ENCODE assay signal across 10 mouse cellular contexts in the genomic region with DNA sequence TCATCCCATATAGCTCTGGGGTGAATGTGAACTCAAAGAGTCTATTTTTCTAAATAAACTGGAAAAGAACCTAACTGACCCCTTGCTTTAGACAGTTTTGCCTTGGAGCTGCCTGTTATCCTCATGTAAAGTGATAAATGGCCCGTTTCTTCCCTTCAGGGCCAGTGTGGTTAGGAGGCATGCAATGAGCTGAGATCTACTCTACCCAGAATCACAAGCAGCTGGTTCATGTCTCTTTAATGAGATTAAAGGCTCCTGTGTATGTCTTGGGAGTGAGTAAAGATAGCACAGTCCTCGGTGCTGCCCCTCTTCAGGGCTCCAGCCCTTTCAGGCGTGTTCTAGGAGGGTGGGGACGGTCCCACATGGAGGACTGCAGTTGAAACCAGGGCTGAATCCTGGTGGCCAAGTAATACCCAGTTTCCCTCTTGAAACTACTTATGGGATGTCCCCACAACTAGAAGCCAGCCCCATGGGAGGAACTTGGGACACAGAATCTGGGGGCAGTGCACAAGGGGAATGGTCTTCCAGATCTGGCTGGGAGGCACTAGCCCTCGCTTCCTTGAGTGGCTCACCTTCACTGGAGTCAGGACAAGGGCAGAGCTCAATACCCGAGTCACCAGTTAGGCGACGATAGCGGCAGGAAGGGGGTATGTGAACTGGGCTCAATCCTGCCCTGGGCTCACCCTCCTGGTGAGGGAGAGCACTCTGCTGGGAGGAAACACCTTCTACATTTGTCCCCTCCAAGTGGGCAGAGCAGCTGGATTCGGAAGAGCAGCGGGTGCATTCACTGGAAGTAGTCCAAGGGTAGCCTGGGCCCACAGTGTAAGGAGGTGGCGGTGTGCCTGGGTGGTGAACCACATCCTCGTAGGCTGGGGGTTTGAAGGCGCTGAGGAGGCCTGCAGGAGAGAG. TPM values are rescaled to one million over a fixed set of nuclear protein-coding genes. Genes with fewer than 3 reads are reported as not detected.
DNase-seq lines count a peak whose midpoint lies in the region; ATAC-seq and TF ChIP-seq lines count a peak whose summit lies in the region.
"Had no signal": no experiment of that assay in that cellular context is flagged by ENCODE, and none has a peak within 500 bp of the region (broad histone marks: within the 10 kb centered on the region; RNA-seq: fewer than 3 reads in every experiment).

No protein-coding gene starts in this region.

- 87% methylated on average over 14 of the region's 14 CpGs for WGBS in hindbrain, embryonic 11.5 days
- WGBS in hindbrain, postnatal 0 days, result 73% methylated on average over 14 of the region's 14 CpGs
- 89% methylated on average over 14 of the region's 14 CpGs for WGBS in limb, embryonic 10.5 days

- no peaks in the 10 kb centered on the region for H3K9me3 ChIP-seq in hindbrain, embryonic 11.5 days (ENCODE audit: control insufficient read depth, low read length)
- H3K9me3 ChIP-seq in hindbrain, postnatal 0 days (ENCODE audit: low read length), result no peaks in the 10 kb centered on the region
- no peaks in the 10 kb centered on the region for H3K9me3 ChIP-seq in limb, embryonic 10.5 days (replicated peaks)

- no peak for TF ChIP-seq CTCF in hindbrain, postnatal 0 days (IDR thresholded peaks at IDR 0.05; ENCODE audit: low read depth)

- no peak overlapping the region for H3K27ac ChIP-seq in hindbrain, embryonic 11.5 days (ENCODE audit: low read depth, low read length)
- no peak overlapping the region for H3K27ac ChIP-seq in hindbrain, postnatal 0 days
- peak overlapping the region; percentile 99 for H3K27ac ChIP-seq in limb, embryonic 10.5 days

- H3K36me3 ChIP-seq in hindbrain, embryonic 11.5 days (ENCODE audit: control insufficient read depth, insufficient read depth, low read length), result 0 out of 2 replicates have a peak, but pooled peaks cover 7% of the 10 kb centered on the region
- 0 out of 2 replicates have a peak, but pooled peaks cover 9% of the 10 kb centered on the region for H3K36me3 ChIP-seq in hindbrain, postnatal 0 days (ENCODE audit: insufficient read depth, low read length)
- peaks cover 41% of the 10 kb centered on the region for H3K36me3 ChIP-seq in limb, embryonic 10.5 days

- ATAC-seq in hindbrain, embryonic 11.5 days (ENCODE audit: low FRiP score), result no peak
- no peak for ATAC-seq in hindbrain, postnatal 0 days
- ATAC-seq in megakaryocyte-erythroid progenitor cell, adult 5-6 weeks (replicated peaks; ENCODE audit: low FRiP score, low TSS enrichment, poor library complexity, severe bottlenecking), result no peak

- no peak for DNase-seq in hindbrain, embryonic 11.5 days (ENCODE audit: low spot score)
- no peak for DNase-seq in hindbrain, postnatal 0 days (ENCODE audit: low spot score)
- DNase-seq in urinary bladder, adult 2 months (ENCODE audit: low spot score), result peak; percentile 18
- no peak for DNase-seq in urinary bladder, postnatal 36 days (ENCODE audit: low spot score in 2 of 2)
- peak; percentile 27 for DNase-seq in limb, embryonic 10.5 days (ENCODE audit: low spot score)
- DNase-seq in lung, postnatal 25 days (ENCODE audit: low spot score), result no peak
- no peak for DNase-seq in left cerebral cortex, adult 11 months (ENCODE audit: low spot score)
- DNase-seq: gastrocnemius, postnatal 14 days had no signal

- H3K4me2 ChIP-seq in hindbrain, embryonic 11.5 days (replicated peaks; ENCODE audit: low read depth, low read length), result no peak overlapping the region
- no peak overlapping the region for H3K4me2 ChIP-seq in hindbrain, postnatal 0 days (ENCODE audit: low read depth, low read length)

- H3K4me1 ChIP-seq in hindbrain, embryonic 11.5 days (replicated peaks; ENCODE audit: control insufficient read depth, insufficient read depth, low read length), result peaks cover 14% of the 10 kb centered on the region; the same call in 1 of the 2 replicates
- peaks cover 26% of the 10 kb centered on the region for H3K4me1 ChIP-seq in hindbrain, postnatal 0 days (ENCODE audit: insufficient read depth, low read length)
- peaks cover 63% of the 10 kb centered on the region for H3K4me1 ChIP-seq in limb, embryonic 10.5 days

- H3K27me3 ChIP-seq in hindbrain, embryonic 11.5 days (ENCODE audit: control insufficient read depth, insufficient read depth, low read length), result no peaks in the 10 kb centered on the region
- H3K27me3 ChIP-seq in hindbrain, postnatal 0 days (ENCODE audit: insufficient read depth, low read length), result no peaks in the 10 kb centered on the region
- H3K27me3 ChIP-seq in limb, embryonic 10.5 days (ENCODE audit: low read depth, poor library complexity, severe bottlenecking), result no peaks in the 10 kb centered on the region

- H3K9ac ChIP-seq in hindbrain, embryonic 11.5 days (ENCODE audit: low read depth, low read length), result peak overlapping the region; percentile 91; the same call in 1 of the 2 replicates
- H3K9ac ChIP-seq in hindbrain, postnatal 0 days (replicated peaks; ENCODE audit: low read length), result no peak overlapping the region

- 0 out of 2 replicates have a peak overlapping the region, but pooled peaks have one; percentile 2 for H3K4me3 ChIP-seq in hindbrain, embryonic 11.5 days (ENCODE audit: low read depth, low read length)
- H3K4me3 ChIP-seq in hindbrain, postnatal 0 days (ENCODE audit: low read length), result no peak overlapping the region
- peak overlapping the region; percentile 14; the same call in 1 of the 2 replicates for H3K4me3 ChIP-seq in limb, embryonic 10.5 days

RNA-seq across cellular contexts. Expression of a gene that starts 2.3 kb away (rescaled TPM):
- polyA plus RNA-seq in hindbrain, embryonic 11.5 days (2014; fragmentation: Nextera tagmentation; extraction: Ambion mirVana), result 160 and 179 TPM in 2 replicates
- total RNA-seq in hindbrain, postnatal 0 days (2014; rRNA removed), result 182 and 209 TPM in 2 replicates
- polyA plus RNA-seq in hindbrain, postnatal 0 days (2015; fragmentation: Nextera tagmentation; extraction: Ambion mirVana), result 99.6 and 101 TPM in 2 replicates
- polyA plus RNA-seq in urinary bladder, adult 2 months (2012; rRNA removed), result 85.6 and 89.2 TPM in 2 replicates
- polyA plus RNA-seq in limb, embryonic 10.5 days (2016; fragmentation: Nextera tagmentation; extraction: Ambion mirVana), result 136 and 188 TPM in 2 replicates
- total RNA-seq in megakaryocyte-erythroid progenitor cell, adult 5-6 weeks (2014; fragmentation: Nextera tagmentation), result 29.1 and 56.6 TPM in 2 replicates
- 61.5 and 75.1 TPM in 2 replicates for total RNA-seq in megakaryocyte-erythroid progenitor cell, adult 5-6 weeks (2017)

RNA-seq across cellular contexts. Expression of a gene that starts 3.8 kb away (rescaled TPM):
- polyA plus RNA-seq in hindbrain, embryonic 11.5 days (2014; fragmentation: Nextera tagmentation; extraction: Ambion mirVana), result 17.1 and 20.2 TPM in 2 replicates
- 44.9 and 48.5 TPM in 2 replicates for total RNA-seq in hindbrain, postnatal 0 days (2014; rRNA removed)
- 20.5 and 21.1 TPM in 2 replicates for polyA plus RNA-seq in hindbrain, postnatal 0 days (2015; fragmentation: Nextera tagmentation; extraction: Ambion mirVana)
- 29.7 and 40.3 TPM in 2 replicates for polyA plus RNA-seq in urinary bladder, adult 2 months (2012; rRNA removed)
- 45.3 and 53.8 TPM in 2 replicates for polyA plus RNA-seq in limb, embryonic 10.5 days (2016; fragmentation: Nextera tagmentation; extraction: Ambion mirVana)
- total RNA-seq in megakaryocyte-erythroid progenitor cell, adult 5-6 weeks (2014; fragmentation: Nextera tagmentation), result 76.2 and 97.3 TPM in 2 replicates
- 88.3 and 127 TPM in 2 replicates for total RNA-seq in megakaryocyte-erythroid progenitor cell, adult 5-6 weeks (2017)

RNA-seq across cellular contexts. Expression of a gene that starts 6.2 kb away (rescaled TPM):
- 18.5 and 21.3 TPM in 2 replicates for polyA plus RNA-seq in hindbrain, embryonic 11.5 days (2014; fragmentation: Nextera tagmentation; extraction: Ambion mirVana)
- 26.7 and 31.0 TPM in 2 replicates for total RNA-seq in hindbrain, postnatal 0 days (2014; rRNA removed)
- 12.0 and 14.8 TPM in 2 replicates for polyA plus RNA-seq in hindbrain, postnatal 0 days (2015; fragmentation: Nextera tagmentation; extraction: Ambion mirVana)
- 25.2 and 25.5 TPM in 2 replicates for polyA plus RNA-seq in urinary bladder, adult 2 months (2012; rRNA removed)
- 17.4 and 17.8 TPM in 2 replicates for polyA plus RNA-seq in limb, embryonic 10.5 days (2016; fragmentation: Nextera tagmentation; extraction: Ambion mirVana)
- 11.2 and 20.1 TPM in 2 replicates for total RNA-seq in megakaryocyte-erythroid progenitor cell, adult 5-6 weeks (2014; fragmentation: Nextera tagmentation)
- total RNA-seq in megakaryocyte-erythroid progenitor cell, adult 5-6 weeks (2017), result 28.8 and 32.8 TPM in 2 replicates

RNA-seq across cellular contexts. Expression of a gene that starts 10.2 kb away (rescaled TPM):
- polyA plus RNA-seq in hindbrain, embryonic 11.5 days (2014; fragmentation: Nextera tagmentation; extraction: Ambion mirVana), result 127 TPM in 2 replicates
- total RNA-seq in hindbrain, postnatal 0 days (2014; rRNA removed), result 72.5 and 73.7 TPM in 2 replicates
- 122 and 126 TPM in 2 replicates for polyA plus RNA-seq in hindbrain, postnatal 0 days (2015; fragmentation: Nextera tagmentation; extraction: Ambion mirVana)
- 64.9 and 84.8 TPM in 2 replicates for polyA plus RNA-seq in urinary bladder, adult 2 months (2012; rRNA removed)
- polyA plus RNA-seq in limb, embryonic 10.5 days (2016; fragmentation: Nextera tagmentation; extraction: Ambion mirVana), result 150 and 163 TPM in 2 replicates
- total RNA-seq in megakaryocyte-erythroid progenitor cell, adult 5-6 weeks (2014; fragmentation: Nextera tagmentation), result 50.1 and 97.7 TPM in 2 replicates
- total RNA-seq in megakaryocyte-erythroid progenitor cell, adult 5-6 weeks (2017), result 37.2 and 37.5 TPM in 2 replicates

RNA-seq across cellular contexts. Expression of a gene that starts 16.2 kb away (rescaled TPM):
- polyA plus RNA-seq in hindbrain, embryonic 11.5 days (2014; fragmentation: Nextera tagmentation; extraction: Ambion mirVana), result 17.7 and 18.3 TPM in 2 replicates
- total RNA-seq in hindbrain, postnatal 0 days (2014; rRNA removed), result 40.0 and 73.6 TPM in 2 replicates
- 20.8 and 21.1 TPM in 2 replicates for polyA plus RNA-seq in hindbrain, postnatal 0 days (2015; fragmentation: Nextera tagmentation; extraction: Ambion mirVana)
- polyA plus RNA-seq in urinary bladder, adult 2 months (2012; rRNA removed), result 20.7 and 22.1 TPM in 2 replicates
- polyA plus RNA-seq in limb, embryonic 10.5 days (2016; fragmentation: Nextera tagmentation; extraction: Ambion mirVana), result 34.2 and 51.8 TPM in 2 replicates
- 0.49 TPM in 1 of 2 replicates, not detected in the other for total RNA-seq in megakaryocyte-erythroid progenitor cell, adult 5-6 weeks (2014; fragmentation: Nextera tagmentation)
- 0.42 TPM in 1 of 2 replicates, not detected in the other for total RNA-seq in megakaryocyte-erythroid progenitor cell, adult 5-6 weeks (2017)
- total RNA-seq: neutrophil, adult 5-6 weeks had no signal

Comparison
In these comparisons a context has a peak if more than half of its experiments do, and no peak if none do; other contexts are left out.
1. DNase-seq: peak in urinary bladder, adult 2 months (single experiment) and limb, embryonic 10.5 days (single experiment); none in hindbrain, embryonic 11.5 days (single experiment), hindbrain, postnatal 0 days (single experiment), urinary bladder, postnatal 36 days (0 of 2), lung, postnatal 25 days (single experiment) and left cerebral cortex, adult 11 months (single experiment).